Comparison of ENCODE assay signal across 22 mouse cellular contexts in genomic region chr6:21277343-21277933, GRCm38 (mm10).
DNase-seq lines count a peak whose midpoint lies in the region; ATAC-seq lines count a peak whose summit lies in the region.
"Had no signal": no experiment of that assay in that cellular context is flagged by ENCODE, and none has a peak within 500 bp of the region (broad histone marks: within the 10 kb centered on the region; RNA-seq: fewer than 3 reads in every experiment).

No protein-coding gene starts in this region.

- no peak for DNase-seq in heart, adult 8-10 months (ENCODE audit: low spot score)
- no peak for DNase-seq in midbrain, embryonic 10.5 days (ENCODE audit: low spot score)
- DNase-seq: B cell, adult 2 months; cerebellum, adult 9-11 months; kidney, adult 9 months; kidney, postnatal 36 days; lung, adult 2 months; thymus, postnatal 14 days had no signal

- no peak overlapping the region for H3K9ac ChIP-seq in heart, embryonic 14.5 days (ENCODE audit: low read length)
- no peak overlapping the region for H3K9ac ChIP-seq in midbrain, embryonic 12.5 days (replicated peaks)
- no peak overlapping the region for H3K9ac ChIP-seq in forebrain, embryonic 13.5 days
- H3K9ac ChIP-seq in midbrain, embryonic 15.5 days, result no peak overlapping the region
- H3K9ac ChIP-seq in hindbrain, embryonic 13.5 days, result no peak overlapping the region
- H3K9ac ChIP-seq: embryonic facial prominence, embryonic 13.5 days; heart, embryonic 12.5 days; limb, embryonic 12.5 days; liver, embryonic 12.5 days; neural tube, embryonic 15.5 days had no signal

- peak overlapping the region; percentile 40 for H3K4me2 ChIP-seq in heart, embryonic 14.5 days (ENCODE audit: low read length)
- no peak overlapping the region; the same call in 1 of the 2 replicates for H3K4me2 ChIP-seq in midbrain, embryonic 12.5 days (replicated peaks)
- no peak overlapping the region for H3K4me2 ChIP-seq in forebrain, embryonic 13.5 days
- H3K4me2 ChIP-seq in midbrain, embryonic 15.5 days, result 0 out of 2 replicates have a peak overlapping the region, but pooled peaks have one; percentile 3
- H3K4me2 ChIP-seq in hindbrain, embryonic 13.5 days, result no peak overlapping the region
- H3K4me2 ChIP-seq: embryonic facial prominence, embryonic 13.5 days; heart, embryonic 12.5 days; limb, embryonic 12.5 days; liver, embryonic 12.5 days; neural tube, embryonic 15.5 days had no signal

- 38% methylated on average over 6 of the region's 6 CpGs for WGBS in heart, embryonic 14.5 days
- WGBS in midbrain, embryonic 12.5 days, result 26% methylated on average over 6 of the region's 6 CpGs
- 67% methylated on average over 6 of the region's 6 CpGs for WGBS in midbrain, embryonic 10.5 days
- 12% methylated on average over 6 of the region's 6 CpGs for WGBS in forebrain, embryonic 13.5 days
- WGBS in midbrain, embryonic 15.5 days, result 13% methylated on average over 6 of the region's 6 CpGs
- 63% methylated on average over 6 of the region's 6 CpGs for WGBS in hindbrain, embryonic 13.5 days

- H3K4me3 ChIP-seq in heart, embryonic 14.5 days (ENCODE audit: control insufficient read depth in 1 of 2, insufficient read depth in 1 of 2, low read depth in 1 of 2, low read length in 2 of 2), result no peak overlapping the region
- H3K4me3 ChIP-seq in midbrain, embryonic 12.5 days, result no peak overlapping the region
- no peak overlapping the region for H3K4me3 ChIP-seq in midbrain, embryonic 10.5 days
- H3K4me3 ChIP-seq in forebrain, embryonic 13.5 days, result no peak overlapping the region
- no peak overlapping the region for H3K4me3 ChIP-seq in midbrain, embryonic 15.5 days
- H3K4me3 ChIP-seq in hindbrain, embryonic 13.5 days, result no peak overlapping the region
- H3K4me3 ChIP-seq: embryonic facial prominence, embryonic 13.5 days; heart, embryonic 12.5 days; hindbrain, embryonic 10.5 days; limb, embryonic 12.5 days; liver, embryonic 12.5 days; megakaryocyte, embryonic 14.5 days; myocyte; neural tube, embryonic 15.5 days had no signal

- no peaks in the 10 kb centered on the region for H3K9me3 ChIP-seq in heart, embryonic 14.5 days (ENCODE audit: control insufficient read depth, low read length)
- no peaks in the 10 kb centered on the region for H3K9me3 ChIP-seq in midbrain, embryonic 12.5 days
- no peaks in the 10 kb centered on the region for H3K9me3 ChIP-seq in midbrain, embryonic 10.5 days (replicated peaks)
- H3K9me3 ChIP-seq in forebrain, embryonic 13.5 days (replicated peaks), result no peaks in the 10 kb centered on the region
- H3K9me3 ChIP-seq in midbrain, embryonic 15.5 days, result no peaks in the 10 kb centered on the region
- H3K9me3 ChIP-seq in hindbrain, embryonic 13.5 days, result no peaks in the 10 kb centered on the region
- H3K9me3 ChIP-seq: embryonic facial prominence, embryonic 13.5 days; heart, embryonic 12.5 days; hindbrain, embryonic 10.5 days; limb, embryonic 12.5 days; liver, embryonic 12.5 days; megakaryocyte, embryonic 14.5 days; neural tube, embryonic 15.5 days had no signal

- H3K27me3 ChIP-seq in heart, embryonic 14.5 days (ENCODE audit: control insufficient read depth, insufficient read depth, low read length), result no peaks in the 10 kb centered on the region
- H3K27me3 ChIP-seq in midbrain, embryonic 12.5 days, result no peaks in the 10 kb centered on the region
- H3K27me3 ChIP-seq in midbrain, embryonic 10.5 days (ENCODE audit: low read depth, poor library complexity, severe bottlenecking), result no peaks in the 10 kb centered on the region
- no peaks in the 10 kb centered on the region for H3K27me3 ChIP-seq in forebrain, embryonic 13.5 days
- H3K27me3 ChIP-seq in midbrain, embryonic 15.5 days (replicated peaks), result no peaks in the 10 kb centered on the region
- H3K27me3 ChIP-seq in hindbrain, embryonic 13.5 days, result no peaks in the 10 kb centered on the region
- H3K27me3 ChIP-seq: embryonic facial prominence, embryonic 13.5 days; heart, embryonic 12.5 days; limb, embryonic 12.5 days; liver, embryonic 12.5 days; megakaryocyte, embryonic 14.5 days; neural tube, embryonic 15.5 days had no signal

- H3K36me3 ChIP-seq in heart, embryonic 14.5 days (ENCODE audit: control insufficient read depth, insufficient read depth, low read length), result no peaks in the 10 kb centered on the region
- H3K36me3 ChIP-seq in midbrain, embryonic 12.5 days, result no peaks in the 10 kb centered on the region
- no peaks in the 10 kb centered on the region for H3K36me3 ChIP-seq in midbrain, embryonic 10.5 days
- no peaks in the 10 kb centered on the region for H3K36me3 ChIP-seq in forebrain, embryonic 13.5 days (ENCODE audit: poor library complexity, severe bottlenecking)
- no peaks in the 10 kb centered on the region for H3K36me3 ChIP-seq in midbrain, embryonic 15.5 days (replicated peaks)
- no peaks in the 10 kb centered on the region for H3K36me3 ChIP-seq in hindbrain, embryonic 13.5 days
- H3K36me3 ChIP-seq: embryonic facial prominence, embryonic 13.5 days; heart, embryonic 12.5 days; hindbrain, embryonic 10.5 days; limb, embryonic 12.5 days; liver, embryonic 12.5 days; neural tube, embryonic 15.5 days had no signal

- H3K4me1 ChIP-seq in heart, embryonic 14.5 days (ENCODE audit: control insufficient read depth in 2 of 2, insufficient read depth in 2 of 2, low read length in 2 of 2), result peaks cover 0 to 7% of the 10 kb centered on the region in 2 experiments; a peak in 1 of 4 replicates
- H3K4me1 ChIP-seq in midbrain, embryonic 12.5 days, result peaks cover 5% of the 10 kb centered on the region; the same call in 1 of the 2 replicates
- H3K4me1 ChIP-seq in midbrain, embryonic 10.5 days, result peaks cover 19% of the 10 kb centered on the region
- peaks cover 14% of the 10 kb centered on the region for H3K4me1 ChIP-seq in forebrain, embryonic 13.5 days
- no peaks in the 10 kb centered on the region; the same call in 1 of the 2 replicates for H3K4me1 ChIP-seq in midbrain, embryonic 15.5 days
- no peaks in the 10 kb centered on the region for H3K4me1 ChIP-seq in hindbrain, embryonic 13.5 days (replicated peaks)
- H3K4me1 ChIP-seq: embryonic facial prominence, embryonic 13.5 days; heart, embryonic 12.5 days; hindbrain, embryonic 10.5 days; limb, embryonic 12.5 days; liver, embryonic 12.5 days; megakaryocyte, embryonic 14.5 days; neural tube, embryonic 15.5 days had no signal

- no peak overlapping the region for H3K27ac ChIP-seq in heart, embryonic 14.5 days (replicated peaks in 1 of 2; ENCODE audit: control insufficient read depth in 1 of 2, insufficient read depth in 1 of 2, low read depth in 2 of 2, low read length in 2 of 2)
- no peak overlapping the region for H3K27ac ChIP-seq in midbrain, embryonic 12.5 days (replicated peaks)
- H3K27ac ChIP-seq in midbrain, embryonic 10.5 days (replicated peaks), result no peak overlapping the region
- H3K27ac ChIP-seq in forebrain, embryonic 13.5 days, result no peak overlapping the region
- H3K27ac ChIP-seq in midbrain, embryonic 15.5 days, result no peak overlapping the region
- H3K27ac ChIP-seq in hindbrain, embryonic 13.5 days, result no peak overlapping the region
- H3K27ac ChIP-seq: embryonic facial prominence, embryonic 13.5 days; hindbrain, embryonic 10.5 days; limb, embryonic 12.5 days; liver, embryonic 12.5 days; neural tube, embryonic 15.5 days had no signal

- no peak for ATAC-seq in heart, embryonic 14.5 days (ENCODE audit: insufficient number of reproducible peaks, insufficient read depth, low FRiP score, low read depth)
- ATAC-seq in midbrain, embryonic 12.5 days (ENCODE audit: low FRiP score, low read depth), result peak; percentile 86
- ATAC-seq in forebrain, embryonic 13.5 days, result peak; percentile 53; the same call in 1 of the 2 replicates
- peak; percentile 72; the same call in 1 of the 2 replicates for ATAC-seq in midbrain, embryonic 15.5 days (replicated peaks)
- no peak for ATAC-seq in activated CD4-positive, CD25-positive, alpha-beta regulatory T cell, adult 4 months
- ATAC-seq in hindbrain, embryonic 13.5 days (ENCODE audit: low FRiP score), result no peak
- ATAC-seq: liver, embryonic 12.5 days had no signal

Comparison
In these comparisons a context has a peak if more than half of its experiments do, and no peak if none do; other contexts are left out.
1. H3K4me2 ChIP-seq: peak in heart, embryonic 14.5 days (single experiment) and midbrain, embryonic 15.5 days (single experiment); none in midbrain, embryonic 12.5 days (single experiment), forebrain, embryonic 13.5 days (single experiment) and hindbrain, embryonic 13.5 days (single experiment).
2. ATAC-seq: peak in midbrain, embryonic 12.5 days (single experiment), forebrain, embryonic 13.5 days (single experiment) and midbrain, embryonic 15.5 days (single experiment); none in heart, embryonic 14.5 days (single experiment), activated CD4-positive, CD25-positive, alpha-beta regulatory T cell, adult 4 months (single experiment) and hindbrain, embryonic 13.5 days (single experiment).